ENCODE assay signal across 8 mouse cellular contexts in genomic region chr5:140830314-140831063, GRCm38 (mm10). TPM values are rescaled to one million over a fixed set of nuclear protein-coding genes. Genes with fewer than 3 reads are reported as not detected.
DNase-seq lines count a peak whose midpoint lies in the region; ATAC-seq lines count a peak whose summit lies in the region.

TSS of gene Gna12 (minus strand) at chr5:140830431.

- peak within 1 kb of the TSS; percentile 97 for H3K4me3 ChIP-seq in brown adipose tissue, adult 24 weeks (ENCODE audit: insufficient read depth, low read depth, low read length)
- H3K4me3 ChIP-seq in heart, embryonic 13.5 days = peak within 1 kb of the TSS; percentile 91
- H3K4me3 ChIP-seq in liver, embryonic 12.5 days = peak within 1 kb of the TSS; percentile 78
- peak within 1 kb of the TSS; percentile 68 for H3K4me3 ChIP-seq in stomach, embryonic 15.5 days (replicated peaks)

- peak; percentile 96 for ATAC-seq in heart, embryonic 13.5 days (ENCODE audit: extremely low read depth, insufficient number of reproducible peaks, low FRiP score, low TSS enrichment)
- peak; percentile 97 for ATAC-seq in liver, embryonic 12.5 days
- ATAC-seq in stomach, embryonic 15.5 days (ENCODE audit: insufficient read depth, low FRiP score, low read depth) = peak; percentile 97

- H3K9me3 ChIP-seq in heart, embryonic 13.5 days = no peaks in the 10 kb centered on the region
- H3K9me3 ChIP-seq in liver, embryonic 12.5 days (replicated peaks) = no peaks in the 10 kb centered on the region
- H3K9me3 ChIP-seq in stomach, embryonic 15.5 days = no peaks in the 10 kb centered on the region

- no peaks in the 10 kb centered on the region for H3K27me3 ChIP-seq in heart, embryonic 13.5 days (replicated peaks)
- H3K27me3 ChIP-seq in liver, embryonic 12.5 days (replicated peaks) = no peaks in the 10 kb centered on the region
- no peaks in the 10 kb centered on the region for H3K27me3 ChIP-seq in stomach, embryonic 15.5 days (replicated peaks)

- peak; percentile 99 for DNase-seq in CD4-positive, CD25-positive, alpha-beta regulatory T cell, adult 2 months (ENCODE audit: low read depth, low spot score)
- peak; percentile 96 for DNase-seq in fat pad, adult 2 months (ENCODE audit: extremely low read depth, low read depth, low spot score)
- DNase-seq in kidney, postnatal 10 days = peak; percentile 98
- DNase-seq in natural killer cell, adult 2 months (ENCODE audit: low spot score in 2 of 2) = peak; percentile 99

- WGBS in heart, embryonic 13.5 days = under 1% methylated on average over 43 of the region's 49 CpGs
- under 1% methylated on average over 46 of the region's 49 CpGs for whole genome bisulfite sequencing in liver, embryonic 12.5 days (ENCODE audit: insufficient replicate concordance)
- under 1% methylated on average over 44 of the region's 49 CpGs for WGBS in stomach, embryonic 15.5 days

- peaks cover 15% of the 10 kb centered on the region for H3K4me1 ChIP-seq in brown adipose tissue, adult 24 weeks (ENCODE audit: control insufficient read depth, insufficient read depth, insufficient read length, low read length)
- peaks cover 45% of the 10 kb centered on the region for H3K4me1 ChIP-seq in heart, embryonic 13.5 days
- peaks cover 54% of the 10 kb centered on the region for H3K4me1 ChIP-seq in liver, embryonic 12.5 days
- peaks cover 22% of the 10 kb centered on the region for H3K4me1 ChIP-seq in stomach, embryonic 15.5 days

- peak within 1 kb of the TSS; percentile 94 for H3K9ac ChIP-seq in heart, embryonic 13.5 days
- peak within 1 kb of the TSS; percentile 81 for H3K9ac ChIP-seq in liver, embryonic 12.5 days
- H3K9ac ChIP-seq in stomach, embryonic 15.5 days = peak within 1 kb of the TSS; percentile 65

- H3K4me2 ChIP-seq in heart, embryonic 13.5 days = peak within 1 kb of the TSS; percentile 92
- H3K4me2 ChIP-seq in liver, embryonic 12.5 days = peak within 1 kb of the TSS; percentile 99
- peak within 1 kb of the TSS; percentile 91 for H3K4me2 ChIP-seq in stomach, embryonic 15.5 days

- peaks cover 4% of the 10 kb centered on the region for H3K36me3 ChIP-seq in heart, embryonic 13.5 days
- H3K36me3 ChIP-seq in liver, embryonic 12.5 days = no peaks in the 10 kb centered on the region; the same call in 1 of the 2 replicates
- H3K36me3 ChIP-seq in stomach, embryonic 15.5 days = no peaks in the 10 kb centered on the region

- H3K27ac ChIP-seq in brown adipose tissue, adult 24 weeks (replicated peaks; ENCODE audit: low read depth, low read length) = peak within 1 kb of the TSS; percentile 80
- peak within 1 kb of the TSS; percentile 85 for H3K27ac ChIP-seq in heart, embryonic 13.5 days (replicated peaks)
- peak within 1 kb of the TSS; percentile 84 for H3K27ac ChIP-seq in liver, embryonic 12.5 days
- H3K27ac ChIP-seq in stomach, embryonic 15.5 days = peak within 1 kb of the TSS; percentile 81

RNA-seq across cellular contexts. Expression of gene Gna12, which starts in this region (rescaled TPM):
- 44.5 and 61.4 TPM in 2 replicates for polyA plus RNA-seq in brown adipose tissue, adult 24 weeks (2012; ENCODE audit: insufficient read depth, insufficient read length, missing spikeins)
- polyA plus RNA-seq in heart, embryonic 13.5 days (2015; fragmentation: Nextera tagmentation; extraction: Ambion mirVana) = 9.4 and 10.9 TPM in 2 replicates
- polyA plus RNA-seq in liver, embryonic 12.5 days (2016; fragmentation: Nextera tagmentation; extraction: Ambion mirVana) = 33.8 TPM in 2 replicates
- 49.5 and 50.1 TPM in 2 replicates for polyA plus RNA-seq in stomach, embryonic 15.5 days (2015; fragmentation: Nextera tagmentation; extraction: Ambion mirVana)

Comparison
In these comparisons a context has a peak if more than half of its experiments do, and no peak if none do; other contexts are left out.
1. Peak in every context shown above with its lines: DNase-seq, ATAC-seq, H3K4me3 ChIP-seq and H3K27ac ChIP-seq.